Mouse (Mus musculus): ENCODE measurements around the gene Tmem240. TPM values are rescaled to one million over a fixed set of nuclear protein-coding genes. Genes with fewer than 3 reads are reported as not detected.

Gene Tmem240
- polyA plus RNA-seq, 1 experiment from 2014 or later, result 0.69 TPM

DNA sequence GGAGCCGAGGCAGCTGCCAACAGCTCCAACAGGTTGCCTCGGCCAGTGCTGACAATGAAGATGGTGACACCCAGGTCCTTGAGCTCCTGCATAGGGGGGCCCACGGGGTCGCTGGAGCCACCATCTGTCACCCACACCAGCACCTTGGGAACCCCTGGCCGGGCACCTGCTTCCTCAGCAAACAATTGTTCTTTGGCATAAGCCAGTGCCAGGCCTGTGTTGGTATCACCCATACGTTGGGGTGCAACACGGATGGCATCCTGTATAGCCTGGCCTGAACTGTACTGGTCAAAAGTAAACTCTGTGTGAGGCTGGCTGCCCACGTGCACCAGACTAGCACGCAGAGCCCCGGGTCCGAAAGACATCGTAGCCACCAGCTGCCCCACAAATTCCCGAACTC lies 38.2 kb downstream of the Tmem240 start:
- no peak overlapping the region for H3K4me3 ChIP-seq (ENCODE audit: low read depth, low read length)
- H3K27me3 ChIP-seq (replicated peaks; ENCODE audit: control insufficient read depth, insufficient read depth, low read length), result peaks cover 40% of the 10 kb centered on the region
- H3K4me1 ChIP-seq (replicated peaks; ENCODE audit: control insufficient read depth, insufficient read depth, low read length), result peaks cover 24% of the 10 kb centered on the region
- H3K36me3 ChIP-seq (ENCODE audit: control insufficient read depth, insufficient read depth, low read length), result no peaks in the 10 kb centered on the region
- 76% methylated on average over 13 of the region's 13 CpGs for WGBS
- DNase-seq (ENCODE audit: low spot score), result no peak
- H3K27ac ChIP-seq (ENCODE audit: low read depth, low read length), result no peak overlapping the region
- H3K9ac ChIP-seq (ENCODE audit: low read depth, low read length), result no peak overlapping the region
- no peaks in the 10 kb centered on the region for H3K9me3 ChIP-seq (ENCODE audit: control insufficient read depth, low read length)
- ATAC-seq (replicated peaks; ENCODE audit: low FRiP score), result no peak
- H3K4me2 ChIP-seq, result no peak overlapping the region

DNA sequence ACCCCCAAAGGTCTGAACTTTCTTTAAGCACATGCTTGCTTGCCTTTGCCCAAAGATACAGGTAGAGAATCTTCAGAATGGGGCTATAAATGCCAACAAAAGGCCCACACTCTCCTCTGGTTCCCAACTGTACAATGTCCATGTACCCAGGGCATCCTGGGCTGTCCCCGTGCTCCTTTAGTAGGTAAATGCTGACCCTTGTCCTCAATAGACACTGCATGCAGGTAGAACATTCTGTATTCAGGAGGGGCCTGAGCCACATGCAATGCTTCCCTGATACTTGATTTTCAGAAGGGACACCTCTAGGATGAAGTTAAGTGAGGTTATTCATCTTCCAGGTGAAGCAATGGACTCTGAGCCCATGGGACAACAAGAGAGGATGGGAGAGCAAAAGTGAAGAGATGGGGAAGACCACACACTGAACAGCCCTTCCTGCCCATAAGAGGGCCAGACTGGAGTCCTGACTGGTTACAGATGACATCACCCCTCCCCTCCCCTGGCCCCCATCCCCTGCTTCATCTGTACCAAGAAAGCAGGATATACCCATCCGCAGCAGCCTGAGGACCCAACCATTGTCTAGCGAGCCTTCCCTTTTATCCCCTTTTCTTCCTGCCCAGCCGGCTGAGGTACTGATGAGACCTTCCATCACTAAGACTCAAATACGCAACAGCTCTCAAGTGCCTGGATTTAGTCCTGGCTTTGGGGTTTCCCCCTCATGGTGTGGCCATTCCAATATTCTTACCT lies 38.9 kb downstream of the Tmem240 start:
- Histone ChIP-seq H3K4me1 (replicated peaks; ENCODE audit: control insufficient read depth, insufficient read depth, low read length) (peaks cover 24% of the 10 kb centered on the region), H3K27ac (ENCODE audit: low read depth, low read length) (no peak overlapping the region), H3K9me3 (ENCODE audit: control insufficient read depth, low read length) (no peaks in the 10 kb centered on the region), H3K4me2 (peak overlapping the region; percentile 78), H3K36me3 (ENCODE audit: control insufficient read depth, insufficient read depth, low read length) (no peaks in the 10 kb centered on the region), H3K9ac (ENCODE audit: low read depth, low read length) (peak overlapping the region; percentile 40), H3K4me3 (ENCODE audit: low read depth, low read length) (no peak overlapping the region), H3K27me3 (replicated peaks; ENCODE audit: control insufficient read depth, insufficient read depth, low read length) (peaks cover 40% of the 10 kb centered on the region)
- 38% methylated on average over 5 of the region's 5 CpGs for WGBS
- ATAC-seq (replicated peaks; ENCODE audit: low FRiP score) (no peak), DNase-seq (ENCODE audit: low spot score) (no peak)

DNA sequence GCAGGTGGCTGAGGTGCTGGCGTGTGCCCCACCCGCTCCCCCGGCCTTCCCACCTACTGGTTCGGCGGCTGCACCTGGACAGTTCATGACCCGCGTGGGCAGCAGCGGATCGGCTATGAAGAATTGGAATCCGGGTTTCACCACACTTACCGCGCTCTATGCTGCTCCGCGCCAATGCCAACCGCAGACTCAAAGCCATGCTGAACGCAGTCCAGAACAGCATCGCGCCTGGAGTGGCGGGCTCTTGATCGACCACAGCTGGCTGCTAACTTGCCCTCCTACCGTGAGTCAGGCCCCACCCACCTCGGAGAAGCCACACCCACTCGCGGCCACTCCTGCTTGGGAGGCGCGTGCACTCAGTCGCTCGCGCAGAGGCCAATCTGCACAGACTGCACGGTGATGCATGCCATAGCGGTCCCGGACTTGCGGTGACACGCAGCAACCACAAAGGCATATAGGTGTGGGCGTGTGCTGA lies 39.7 kb downstream of the Tmem240 start, which contains the start of gene Vwa1:
TSS of gene Vwa1 (minus strand) at position 419 of the 475 bp plus-strand sequence.
- Histone ChIP-seq H3K9me3 (ENCODE audit: control insufficient read depth, low read length) (no peaks in the 10 kb centered on the region), H3K9ac (ENCODE audit: low read depth, low read length) (peak within 1 kb of the TSS; percentile 40), H3K36me3 (ENCODE audit: control insufficient read depth, insufficient read depth, low read length) (no peaks in the 10 kb centered on the region), H3K4me3 (ENCODE audit: low read depth, low read length) (peak within 1 kb of the TSS; percentile 42), H3K4me1 (replicated peaks; ENCODE audit: control insufficient read depth, insufficient read depth, low read length) (peaks cover 23% of the 10 kb centered on the region), H3K4me2 (peak within 1 kb of the TSS; percentile 78), H3K27me3 (replicated peaks; ENCODE audit: control insufficient read depth, insufficient read depth, low read length) (peaks cover 40% of the 10 kb centered on the region), H3K27ac (ENCODE audit: low read depth, low read length) (no peak within 1 kb of the TSS)
- ATAC-seq (replicated peaks; ENCODE audit: low FRiP score) (peak; percentile 77), DNase-seq (ENCODE audit: low spot score) (peak; percentile 85)
- 2% methylated on average over 35 of the region's 35 CpGs for WGBS

DNA sequence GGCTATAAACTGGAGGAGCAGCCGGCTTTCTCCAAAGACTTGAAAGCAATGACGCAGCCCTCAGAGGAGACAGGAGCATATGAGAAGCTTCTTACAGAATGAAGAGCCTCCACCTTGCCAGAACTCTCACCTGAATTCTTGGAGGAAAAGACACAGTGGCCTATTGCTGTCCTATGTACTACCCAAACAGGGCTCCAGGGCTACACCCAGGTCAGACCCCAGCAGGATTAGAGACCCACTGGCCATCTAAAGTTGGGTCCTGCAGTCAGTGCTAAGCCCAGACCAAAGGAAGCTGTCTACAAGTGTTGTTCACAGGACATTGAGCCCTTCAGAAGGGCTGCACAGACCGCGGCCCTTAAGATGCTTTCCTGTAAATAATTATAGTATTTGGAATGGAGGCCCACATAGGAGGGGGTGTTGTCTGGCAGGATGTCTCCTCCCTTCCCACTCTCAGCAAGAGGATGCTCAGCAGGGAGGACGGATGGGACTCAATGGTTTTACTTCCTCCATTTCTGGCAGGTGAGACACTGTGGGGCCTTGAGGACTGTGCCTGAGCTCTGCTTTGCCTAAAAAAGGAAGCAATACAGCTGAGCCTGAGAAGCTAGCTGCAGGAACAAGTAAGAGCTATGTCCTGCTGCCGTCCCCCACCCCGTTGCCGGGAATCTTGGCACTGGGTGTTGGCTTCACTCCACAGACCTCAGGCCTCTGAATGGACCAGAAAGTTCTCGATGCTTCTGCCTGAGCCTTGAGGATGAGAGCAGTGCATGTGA lies 40.6 kb downstream of the Tmem240 start:
- H3K36me3 ChIP-seq (ENCODE audit: control insufficient read depth, insufficient read depth, low read length), result no peaks in the 10 kb centered on the region
- peaks cover 21% of the 10 kb centered on the region for H3K4me1 ChIP-seq (replicated peaks; ENCODE audit: control insufficient read depth, insufficient read depth, low read length)
- H3K9me3 ChIP-seq (ENCODE audit: control insufficient read depth, low read length), result no peaks in the 10 kb centered on the region
- DNase-seq (ENCODE audit: low spot score) (no peak), ATAC-seq (replicated peaks; ENCODE audit: low FRiP score) (no peak)
- H3K27ac ChIP-seq (ENCODE audit: low read depth, low read length), result no peak overlapping the region
- H3K4me2 ChIP-seq, result peak overlapping the region; percentile 78
- peak overlapping the region; percentile 42 for H3K4me3 ChIP-seq (ENCODE audit: low read depth, low read length)
- WGBS, result 56% methylated on average over 9 of the region's 9 CpGs
- H3K9ac ChIP-seq (ENCODE audit: low read depth, low read length), result no peak overlapping the region
- H3K27me3 ChIP-seq (replicated peaks; ENCODE audit: control insufficient read depth, insufficient read depth, low read length), result peaks cover 40% of the 10 kb centered on the region

DNA sequence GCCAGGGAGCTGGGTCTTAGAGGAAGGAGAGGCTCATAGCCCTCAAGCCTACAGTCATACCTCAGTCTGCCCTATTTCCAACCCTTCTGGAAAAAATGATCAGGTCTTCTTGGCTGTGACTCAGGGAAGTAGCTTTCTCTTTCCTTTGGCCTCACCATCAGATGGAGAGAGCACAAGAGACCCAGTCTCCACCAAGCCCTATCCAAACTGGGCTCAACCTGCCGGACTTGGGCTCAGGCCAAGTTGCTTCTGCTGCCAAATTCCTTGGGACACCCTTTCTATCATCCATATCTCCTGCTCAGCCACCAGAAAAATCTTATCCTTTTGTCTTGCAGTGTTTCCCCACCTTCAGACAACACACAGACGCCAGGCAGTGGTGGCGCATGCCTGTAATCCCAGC lies 41.3 kb downstream of the Tmem240 start:
- no peak overlapping the region for H3K4me3 ChIP-seq (ENCODE audit: low read depth, low read length)
- no peak overlapping the region for H3K9ac ChIP-seq (ENCODE audit: low read depth, low read length)
- H3K9me3 ChIP-seq (ENCODE audit: control insufficient read depth, low read length), result no peaks in the 10 kb centered on the region
- H3K27me3 ChIP-seq (replicated peaks; ENCODE audit: control insufficient read depth, insufficient read depth, low read length), result peaks cover 40% of the 10 kb centered on the region
- H3K4me1 ChIP-seq (replicated peaks; ENCODE audit: control insufficient read depth, insufficient read depth, low read length), result peaks cover 15% of the 10 kb centered on the region
- 79% methylated on average over 3 of the region's 3 CpGs for WGBS
- H3K4me2 ChIP-seq, result no peak overlapping the region
- no peaks in the 10 kb centered on the region for H3K36me3 ChIP-seq (ENCODE audit: control insufficient read depth, insufficient read depth, low read length)
- no peak overlapping the region for H3K27ac ChIP-seq (ENCODE audit: low read depth, low read length)
- ATAC-seq (replicated peaks; ENCODE audit: low FRiP score), result no peak
- no peak for DNase-seq (ENCODE audit: low spot score)

GRCm38 (mm10) chr4:155776704-155777335 lies 42.2 kb downstream of the Tmem240 start:
- WGBS, result 47% methylated on average over 2 of the region's 2 CpGs
- H3K27me3 ChIP-seq (replicated peaks; ENCODE audit: control insufficient read depth, insufficient read depth, low read length), result peaks cover 35% of the 10 kb centered on the region
- no peak overlapping the region for H3K4me2 ChIP-seq
- no peak overlapping the region for H3K9ac ChIP-seq (ENCODE audit: low read depth, low read length)
- DNase-seq (ENCODE audit: low spot score) (no peak), ATAC-seq (replicated peaks; ENCODE audit: low FRiP score) (no peak)
- H3K27ac ChIP-seq (ENCODE audit: low read depth, low read length), result no peak overlapping the region
- no peaks in the 10 kb centered on the region for H3K9me3 ChIP-seq (ENCODE audit: control insufficient read depth, low read length)
- H3K4me1 ChIP-seq (replicated peaks; ENCODE audit: control insufficient read depth, insufficient read depth, low read length), result peaks cover 15% of the 10 kb centered on the region
- H3K36me3 ChIP-seq (ENCODE audit: control insufficient read depth, insufficient read depth, low read length), result no peaks in the 10 kb centered on the region
- H3K4me3 ChIP-seq (ENCODE audit: low read depth, low read length), result no peak overlapping the region

DNA sequence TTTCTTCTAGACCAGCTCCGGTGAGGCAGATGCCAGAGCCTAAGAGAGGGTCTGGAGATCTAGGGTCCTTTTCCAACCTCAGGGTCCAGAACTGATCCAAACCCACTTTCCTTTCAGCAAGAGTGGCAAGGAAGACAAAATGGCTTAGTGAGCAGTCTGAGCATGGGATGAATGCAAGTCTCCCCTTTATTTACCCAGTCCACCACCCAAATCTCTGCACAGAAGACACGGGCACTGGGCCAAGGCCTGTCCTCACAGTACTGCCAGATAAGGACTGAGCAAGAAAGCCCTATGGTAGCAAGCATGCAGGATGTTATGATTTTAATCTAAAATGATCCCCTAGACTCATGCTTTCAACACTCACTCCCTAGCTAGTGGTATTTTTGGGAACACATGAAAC lies 43.2 kb downstream of the Tmem240 start:
- ATAC-seq (replicated peaks; ENCODE audit: low FRiP score), result no peak
- H3K9me3 ChIP-seq (ENCODE audit: control insufficient read depth, low read length), result no peaks in the 10 kb centered on the region
- H3K4me2 ChIP-seq, result no peak overlapping the region
- H3K4me3 ChIP-seq (ENCODE audit: low read depth, low read length), result no peak overlapping the region
- H3K36me3 ChIP-seq (ENCODE audit: control insufficient read depth, insufficient read depth, low read length), result no peaks in the 10 kb centered on the region
- H3K27ac ChIP-seq (ENCODE audit: low read depth, low read length), result no peak overlapping the region
- no peak for DNase-seq (ENCODE audit: low spot score)
- peaks cover 15% of the 10 kb centered on the region for H3K4me1 ChIP-seq (replicated peaks; ENCODE audit: control insufficient read depth, insufficient read depth, low read length)
- 72% methylated on average over 2 of the region's 2 CpGs for WGBS
- H3K9ac ChIP-seq (ENCODE audit: low read depth, low read length), result no peak overlapping the region
- peaks cover 31% of the 10 kb centered on the region for H3K27me3 ChIP-seq (replicated peaks; ENCODE audit: control insufficient read depth, insufficient read depth, low read length)

DNA sequence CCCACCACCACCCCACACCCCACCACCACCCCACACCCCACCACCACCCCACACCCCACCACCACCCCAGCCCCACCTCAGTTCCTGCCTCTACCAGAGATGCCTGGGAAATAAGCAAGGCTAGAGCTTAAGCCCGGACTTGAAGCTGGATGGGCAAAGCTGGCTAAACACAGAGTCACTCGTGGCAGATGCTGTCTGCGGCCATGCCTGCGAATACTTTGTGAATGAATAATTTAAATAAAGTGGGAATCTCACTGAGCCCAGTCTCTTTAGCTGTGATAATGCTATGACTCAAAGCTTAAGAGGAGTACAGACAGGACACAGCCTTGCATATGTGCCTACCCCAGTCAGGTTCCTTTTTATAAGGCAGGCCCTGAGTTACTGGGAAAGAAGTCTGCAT lies 44.9 kb downstream of the Tmem240 start:
- H3K36me3 ChIP-seq (ENCODE audit: control insufficient read depth, insufficient read depth, low read length), result no peaks in the 10 kb centered on the region
- H3K9ac ChIP-seq (ENCODE audit: low read depth, low read length), result no peak overlapping the region
- no peaks in the 10 kb centered on the region for H3K9me3 ChIP-seq (ENCODE audit: control insufficient read depth, low read length)
- H3K27me3 ChIP-seq (replicated peaks; ENCODE audit: control insufficient read depth, insufficient read depth, low read length), result peaks cover 15% of the 10 kb centered on the region
- peaks cover 14% of the 10 kb centered on the region for H3K4me1 ChIP-seq (replicated peaks; ENCODE audit: control insufficient read depth, insufficient read depth, low read length)
- ATAC-seq (replicated peaks; ENCODE audit: low FRiP score) (no peak), DNase-seq (ENCODE audit: low spot score) (no peak)
- no peak overlapping the region for H3K27ac ChIP-seq (ENCODE audit: low read depth, low read length)
- H3K4me3 ChIP-seq (ENCODE audit: low read depth, low read length), result no peak overlapping the region
- no peak overlapping the region for H3K4me2 ChIP-seq
- 81% methylated on average over 4 of the region's 4 CpGs for WGBS

Measured in liver, embryonic 11.5 days (tissue).